Mouse (Mus musculus) frontal cortex, postnatal 25 days (tissue): ENCODE measurements at regions not wholly inside any gene's neighbourhood (a gene's known extent, or its start where the extent isn't known, plus 50 kb on each side); places are given as distances from the start of the nearest gene placed in this dataset.

Experiments used
- DNase-seq, 2 experiments: peaks; one replicate each; pipeline ENCODE4 v3.0.0; 2022; ENCODE audit warnings: low spot score in 2 of 2

DNA sequence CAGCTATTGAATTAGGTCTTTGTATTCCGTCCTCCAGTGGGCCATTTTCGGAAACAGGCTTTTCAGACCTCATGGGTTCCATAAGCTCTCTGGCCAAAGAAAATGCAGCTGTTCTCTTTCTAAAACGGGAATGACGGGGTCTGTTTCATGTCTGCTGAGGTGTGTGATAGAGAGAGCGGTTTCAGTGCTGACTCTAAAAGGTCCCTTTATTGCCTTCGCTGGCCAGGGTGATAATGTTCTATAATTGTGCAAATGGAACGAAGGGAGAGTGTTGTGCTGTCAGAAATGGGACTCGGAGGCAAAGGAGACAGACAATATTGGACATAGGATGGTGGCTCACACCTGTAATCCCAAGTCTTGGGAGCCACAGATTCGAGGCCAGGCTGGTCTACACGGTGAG is 53.5 kb upstream of the Osbpl8 start:
- DNase-seq: no peak

DNA sequence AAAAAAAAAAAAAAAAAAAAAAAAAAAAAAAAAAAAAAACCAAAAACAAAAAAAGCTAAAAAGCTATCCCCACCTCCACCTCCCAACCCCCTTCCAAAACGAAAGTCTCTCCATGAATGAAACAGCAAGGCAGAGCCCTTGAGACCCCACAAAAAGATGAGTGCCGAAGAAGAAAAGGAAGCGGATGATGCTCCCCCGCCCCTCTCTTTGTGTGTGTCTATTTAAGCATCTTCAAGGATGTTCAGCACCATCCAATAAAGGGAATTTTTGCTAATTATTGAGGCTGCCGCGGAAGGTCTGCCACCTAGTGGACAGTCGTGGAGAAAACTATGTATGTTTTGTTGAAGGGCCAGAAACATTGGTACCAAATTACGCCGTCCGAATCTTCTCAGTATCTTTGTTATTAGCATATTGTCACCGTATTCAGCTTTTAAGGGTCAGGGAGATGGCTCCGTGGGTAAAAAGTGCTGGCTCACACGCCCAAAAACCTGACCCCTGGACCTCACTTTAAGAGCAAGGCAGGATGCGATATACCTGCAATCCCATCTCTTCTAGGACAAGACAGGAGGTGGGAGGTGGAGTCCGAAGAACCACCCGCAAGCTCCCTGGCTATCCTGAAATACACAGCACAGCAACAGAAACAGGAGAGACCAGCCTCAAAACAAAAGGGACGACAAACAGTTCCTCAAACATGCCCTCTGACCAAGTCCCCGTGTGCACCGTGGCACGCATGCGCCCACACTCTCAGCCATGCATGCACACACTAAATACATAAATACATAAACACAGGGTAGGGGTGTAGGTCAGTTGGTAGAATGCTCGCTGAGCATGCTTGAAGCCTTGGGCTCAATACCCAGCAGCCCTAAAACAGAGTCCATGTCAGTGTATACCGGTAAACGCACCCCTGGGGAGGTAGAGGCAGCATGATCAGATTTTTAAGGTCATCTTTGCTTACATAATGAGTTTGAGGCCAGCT is 55.6 kb upstream of the Osbpl8 start:
- peak; percentile 43 to 57 for DNase-seq

DNA sequence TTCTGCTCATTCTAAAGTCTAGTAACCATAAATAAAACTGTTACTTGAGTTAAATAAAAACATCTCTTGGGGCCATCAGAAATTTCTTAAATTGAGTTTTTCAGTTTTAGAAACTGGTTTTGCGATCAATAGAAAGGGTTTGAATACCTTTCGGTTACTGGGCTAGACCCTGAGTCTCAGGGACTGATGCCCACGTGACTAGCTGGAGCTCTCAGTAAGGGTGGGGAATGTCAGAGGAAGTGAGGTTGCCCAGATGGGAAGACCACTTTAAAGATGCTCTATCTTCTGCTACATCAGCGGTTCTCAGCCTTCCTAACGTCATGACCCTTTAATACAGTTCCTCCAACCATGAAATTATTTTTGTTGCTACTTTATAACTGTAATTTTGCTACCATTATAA is 56.7 kb upstream of the Osbpl8 start:
- DNase-seq: no peak

DNA sequence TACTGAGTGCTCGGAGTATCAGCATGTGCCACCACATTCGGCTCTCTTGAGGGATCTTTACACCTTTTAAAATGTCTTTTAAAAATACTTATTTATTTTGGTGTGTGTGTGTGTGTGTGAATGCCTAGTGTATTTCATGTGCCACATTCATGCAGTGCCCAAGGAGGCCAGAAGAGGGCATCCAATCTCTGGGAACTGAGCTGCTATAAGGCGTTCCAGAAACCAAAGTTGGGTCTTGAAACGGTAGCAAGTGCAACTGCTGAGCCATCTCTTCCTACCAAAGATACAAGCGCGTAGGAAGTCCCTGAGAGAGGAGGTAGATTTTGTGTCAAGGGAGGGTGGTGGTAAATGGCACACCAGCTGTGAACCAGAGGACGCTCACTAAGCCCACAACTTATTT is 57.2 kb upstream of the Osbpl8 start:
- DNase-seq: peak; percentile 58 to 65

DNA sequence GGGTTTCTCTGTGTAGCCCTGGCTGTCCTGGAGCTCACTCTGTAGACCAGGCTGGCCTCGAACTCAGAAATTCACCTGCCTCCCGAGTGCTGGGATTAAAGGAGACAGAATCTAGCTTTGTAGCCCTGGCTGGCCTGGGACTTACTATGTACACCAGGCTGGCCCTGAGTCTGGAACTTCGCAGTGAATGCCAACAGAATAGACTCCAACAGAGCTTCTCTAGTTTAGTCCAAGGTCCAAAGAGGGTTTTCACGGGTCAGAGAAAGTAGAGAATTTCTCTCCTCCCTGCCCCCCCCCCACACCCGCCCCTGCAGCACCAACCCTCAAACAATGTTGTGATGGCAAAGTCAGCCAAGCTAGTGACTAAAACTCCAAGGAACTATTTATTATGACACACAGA is 58.1 kb upstream of the Osbpl8 start:
- DNase-seq: no peak

DNA sequence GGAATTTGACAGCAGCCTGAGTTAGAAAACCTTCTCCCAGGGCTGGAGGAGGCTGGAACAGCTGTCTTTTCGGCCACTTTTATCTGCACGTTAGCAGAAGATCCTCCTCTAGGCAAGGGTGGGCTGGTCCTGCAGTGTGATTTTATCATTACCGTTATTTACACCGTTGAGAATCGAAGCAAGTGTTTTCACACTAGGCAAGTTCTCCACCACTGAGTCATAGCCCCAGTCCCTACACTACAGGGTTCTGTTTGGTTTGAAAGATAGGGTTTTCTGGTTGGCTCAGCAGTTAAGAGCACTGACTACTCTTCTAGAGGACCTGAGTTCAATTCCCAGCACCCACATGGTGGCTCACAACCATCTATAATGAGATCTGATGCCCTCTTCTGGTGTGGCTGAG is 58.9 kb upstream of the Osbpl8 start:
- no peak for DNase-seq

DNA sequence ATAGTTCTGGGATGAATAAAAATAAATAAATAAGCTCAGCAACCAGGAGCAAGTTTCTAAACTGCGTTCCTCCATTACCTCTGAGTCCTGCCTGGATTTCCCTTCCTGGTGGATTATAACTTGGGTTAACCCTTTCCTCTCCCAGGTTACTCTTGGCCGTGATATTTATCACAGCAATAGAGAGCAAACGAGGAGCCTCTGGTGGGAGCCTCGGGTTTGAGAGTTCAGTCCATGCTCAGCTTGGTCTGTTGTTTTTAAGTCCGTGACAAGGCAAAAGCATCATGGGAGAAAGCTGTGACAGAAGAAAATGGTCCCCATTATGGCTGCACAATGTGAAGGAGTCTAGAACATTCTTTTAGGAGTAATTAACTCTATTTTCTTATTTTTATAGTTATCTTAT is 61.0 kb upstream of the Osbpl8 start:
- no peak for DNase-seq

DNA sequence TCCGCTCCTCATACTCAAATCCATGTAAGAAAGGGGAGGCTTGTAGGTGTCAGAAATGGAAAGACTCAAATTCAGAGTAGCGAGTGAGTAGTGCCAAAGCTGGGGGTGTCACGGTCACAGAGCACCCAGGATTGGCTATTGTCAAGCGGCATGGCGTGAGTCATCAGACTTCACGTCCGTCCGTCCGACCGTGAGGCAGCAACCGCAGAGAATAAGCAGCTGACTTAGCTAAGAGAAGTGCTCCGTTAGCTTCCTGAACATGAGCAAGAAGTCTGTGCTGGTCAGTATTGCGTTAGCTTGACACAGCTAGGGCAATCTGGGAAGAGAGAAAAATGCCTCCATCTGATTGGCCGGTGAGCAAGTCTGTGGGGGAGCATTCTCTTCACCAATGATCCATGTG is 61.5 kb upstream of the Osbpl8 start:
- no peak for DNase-seq

DNA sequence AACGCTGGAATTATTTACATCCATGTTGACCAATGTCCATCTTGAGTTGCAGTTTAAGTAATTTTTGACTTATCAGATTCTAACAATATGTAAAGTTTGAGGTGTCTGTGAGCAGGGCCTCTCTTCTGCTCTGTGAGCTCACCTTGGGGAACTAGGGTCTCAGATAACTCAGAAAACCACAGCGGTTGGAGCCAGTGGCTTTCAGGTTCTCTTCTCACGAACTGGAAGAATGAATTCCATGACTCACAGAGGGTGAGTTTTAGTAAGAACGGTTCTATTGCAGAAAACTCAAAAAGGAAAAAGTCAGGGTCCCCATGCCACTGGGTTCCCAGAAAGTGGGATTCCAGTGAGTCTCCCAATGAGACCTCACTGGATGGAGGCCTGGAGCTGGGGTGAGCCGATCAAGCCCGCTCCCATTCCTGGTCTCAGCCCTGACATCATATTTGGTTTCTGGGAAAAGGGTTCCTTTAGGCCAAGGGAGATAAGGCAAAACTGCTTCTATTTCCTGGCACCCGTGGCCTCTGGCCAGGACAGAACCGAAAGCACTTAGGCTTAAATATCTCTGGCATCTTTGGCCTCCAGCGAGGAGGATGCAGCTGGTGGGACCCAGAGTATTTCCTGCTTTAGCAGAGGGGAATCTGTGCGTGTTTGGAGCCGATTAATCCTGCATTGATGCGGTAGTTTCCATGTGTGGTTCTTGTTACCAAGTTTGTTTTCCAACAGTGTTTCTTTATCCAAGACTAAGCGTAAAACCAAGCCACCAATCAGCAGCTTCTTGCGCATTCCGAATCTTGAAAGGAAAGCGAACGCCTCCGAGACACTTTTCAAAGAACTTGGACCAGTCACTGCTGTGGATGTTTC is 62.4 kb upstream of the Osbpl8 start:
- no peak for DNase-seq

DNA sequence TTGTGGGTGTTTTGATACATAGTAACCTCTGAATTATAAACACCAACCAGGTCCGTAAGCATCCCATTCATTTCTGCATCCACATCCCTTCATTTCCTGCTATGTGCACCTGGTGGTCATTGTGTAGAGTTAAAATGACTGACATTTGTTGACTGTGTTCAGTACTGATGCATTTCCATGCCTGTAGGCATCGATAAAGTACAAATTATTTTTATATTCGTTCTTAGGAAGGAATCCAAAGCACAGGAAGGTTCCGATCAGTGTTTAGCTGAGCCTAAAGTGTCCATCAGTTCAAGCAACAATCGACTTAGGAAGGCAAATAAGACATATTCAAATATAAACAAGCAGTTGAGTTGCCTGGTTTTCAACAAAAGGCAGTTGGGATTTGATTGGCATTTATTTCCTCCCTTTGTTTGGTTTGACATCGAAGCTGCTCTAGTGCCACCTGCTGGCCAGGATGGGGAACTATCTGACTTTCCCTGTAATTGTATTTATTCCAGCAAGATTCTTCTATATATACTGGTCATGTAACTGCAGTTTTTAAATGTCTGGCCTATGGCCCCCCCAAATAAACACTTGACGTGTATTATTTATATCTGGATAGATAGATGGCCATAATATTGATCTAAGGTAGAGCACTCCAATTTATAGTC is 64.6 kb upstream of the Osbpl8 start:
- peak; percentile 31 to 67 for DNase-seq

DNA sequence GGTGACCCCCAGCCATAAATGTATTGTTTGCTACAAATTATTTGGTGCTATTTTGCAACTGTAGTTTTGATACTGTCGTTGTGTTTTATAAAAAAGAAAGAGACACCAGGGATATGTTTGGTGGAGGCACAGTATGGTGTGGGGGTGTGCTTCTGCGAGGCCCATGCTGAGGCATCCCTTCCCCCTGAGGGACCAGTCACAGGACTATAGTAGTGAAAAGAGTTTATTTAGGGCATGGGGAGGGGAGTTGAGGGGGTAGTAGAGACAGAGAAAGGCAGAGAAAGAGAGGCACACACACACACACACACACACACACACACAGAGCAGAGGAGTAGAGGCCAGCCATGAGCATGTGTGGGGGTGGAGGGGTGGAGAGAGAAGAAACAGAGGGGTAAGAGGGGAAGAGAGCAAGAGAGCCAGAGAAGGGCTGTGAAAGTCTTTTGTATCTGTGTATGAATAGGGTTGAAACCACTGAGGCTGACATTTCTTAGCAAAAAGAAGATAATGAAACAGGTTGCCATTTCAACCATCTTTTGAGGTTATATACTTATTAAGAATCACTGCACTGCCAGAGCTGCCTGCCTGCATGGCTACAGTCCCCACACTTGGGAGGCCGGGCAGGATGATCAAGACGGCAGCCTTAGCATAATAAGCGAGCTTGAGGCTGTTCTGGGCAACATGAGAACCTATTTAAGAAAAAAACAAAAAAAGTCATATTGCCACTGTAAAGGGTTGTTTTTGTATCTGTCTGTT is 65.3 kb upstream of the Osbpl8 start:
- no peak for DNase-seq

DNA sequence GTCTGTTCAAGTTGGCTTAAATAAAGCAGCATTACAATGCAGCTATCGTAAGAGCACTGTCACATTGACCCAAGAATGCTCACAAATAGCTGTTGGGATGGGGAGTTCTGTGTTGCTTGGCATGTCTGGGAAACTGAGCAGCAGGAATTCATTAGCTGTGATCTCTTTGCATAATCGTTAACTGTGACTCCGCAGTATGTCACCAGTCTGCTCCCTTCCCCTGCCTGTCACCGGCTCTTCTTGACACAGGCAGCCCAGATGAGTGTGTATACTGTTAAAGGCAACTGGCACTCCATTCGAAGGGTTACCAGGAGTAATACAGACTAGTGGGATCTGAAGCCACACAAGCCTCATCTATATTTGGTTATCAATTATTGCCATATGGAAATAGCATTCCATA is 67.3 kb upstream of the Osbpl8 start:
- DNase-seq: no peak

DNA sequence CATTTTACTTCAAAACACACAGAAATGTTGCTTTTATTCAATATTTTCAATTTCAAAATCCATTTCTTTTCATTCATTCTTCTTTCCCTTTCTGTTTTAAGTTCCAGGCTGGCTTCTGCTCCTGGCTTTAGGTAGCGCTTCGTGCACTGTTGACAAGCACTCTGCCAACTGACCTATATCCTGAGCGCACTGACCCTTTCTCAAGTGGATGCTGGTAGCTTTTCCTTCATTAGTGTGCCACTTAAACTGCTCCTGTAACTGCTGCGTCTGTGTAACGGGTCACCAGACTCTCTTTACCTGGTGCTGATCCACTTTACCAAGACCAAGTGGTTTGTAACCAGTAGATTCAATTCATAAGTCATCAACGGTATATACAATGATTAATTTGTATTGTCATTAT is 67.7 kb upstream of the Osbpl8 start:
- no peak for DNase-seq

DNA sequence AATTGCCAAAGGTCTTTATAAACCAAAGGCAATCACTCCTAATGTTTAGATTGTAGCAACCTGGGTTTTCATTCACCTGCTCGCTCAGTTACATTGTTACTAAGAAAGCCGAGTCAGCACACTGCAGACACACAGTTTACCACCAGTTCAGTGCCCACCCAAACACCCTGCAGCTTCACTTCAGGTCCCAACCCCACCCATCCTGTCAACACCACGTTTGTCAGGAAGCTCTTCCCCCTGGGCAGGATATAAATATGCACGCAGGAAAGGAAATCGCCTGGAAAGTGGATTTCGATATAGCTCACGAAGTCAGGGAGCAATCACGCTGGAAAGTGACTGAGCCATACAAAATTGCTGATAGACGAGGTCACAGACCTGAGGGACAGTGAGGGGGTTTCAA is 70.1 kb upstream of the Osbpl8 start:
- DNase-seq: no peak

DNA sequence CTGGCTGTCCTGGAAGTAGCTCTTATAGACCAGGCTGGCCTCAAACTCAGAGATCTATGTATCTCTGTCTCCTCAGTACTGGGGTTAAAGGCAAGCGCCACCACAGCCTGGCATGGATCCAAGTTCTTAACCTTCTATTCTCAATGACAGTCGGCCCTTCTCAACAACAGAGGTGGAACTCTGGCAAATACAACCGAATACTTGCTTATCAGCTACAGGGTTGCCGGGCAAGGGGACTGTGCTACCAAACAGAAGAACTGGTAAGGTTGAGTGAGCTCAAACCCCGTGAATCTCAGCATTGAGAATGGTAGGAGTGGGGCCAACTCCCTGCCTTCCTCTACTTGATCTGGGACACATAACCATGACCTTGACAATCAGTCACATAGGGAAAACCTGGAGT is 75.2 kb upstream of the Osbpl8 start:
- no peak for DNase-seq

DNA sequence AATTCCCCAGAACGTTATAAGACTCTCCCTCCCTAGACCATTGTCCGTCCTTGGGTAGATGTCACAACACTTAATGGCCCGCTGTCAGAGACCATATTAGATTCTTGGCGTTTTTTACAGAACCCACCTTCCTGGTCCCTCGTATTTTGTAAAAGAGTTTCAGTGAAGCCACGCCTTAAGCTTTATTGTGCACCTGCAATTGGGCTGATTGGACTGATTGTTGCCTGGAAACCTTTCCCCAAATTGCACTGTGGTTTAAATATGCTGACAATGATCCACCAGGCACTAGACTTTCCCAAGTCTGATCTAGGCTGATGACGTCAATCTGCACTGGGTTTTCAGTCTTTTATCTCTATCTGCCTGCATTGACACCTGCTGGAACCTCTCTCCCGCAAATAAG is 75.6 kb upstream of the Zdhhc17 start:
- DNase-seq: no peak

DNA sequence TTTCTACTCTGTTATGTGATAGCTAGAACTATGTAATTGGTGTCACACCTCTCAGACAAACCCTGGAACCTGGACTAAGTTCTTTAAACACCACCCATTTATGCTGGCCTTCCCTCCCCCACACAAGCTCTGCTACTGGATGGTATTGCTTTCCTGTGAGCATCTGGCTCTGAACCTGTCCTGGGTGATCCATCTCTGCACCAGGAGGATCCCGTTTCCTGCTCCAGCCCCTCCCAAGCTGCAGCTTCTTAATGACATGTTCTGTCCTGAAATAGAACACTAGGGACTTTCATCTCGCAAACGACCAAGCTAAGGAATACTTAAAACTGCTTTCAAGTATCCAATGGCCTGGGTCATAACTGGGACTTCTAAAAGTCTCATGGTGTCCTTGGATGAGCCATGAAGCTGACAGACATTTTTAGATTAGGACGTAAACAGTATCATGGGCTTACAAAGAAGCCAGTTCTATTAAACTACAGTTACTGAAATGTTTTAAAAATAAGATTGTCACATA is 74.4 kb upstream of the Zdhhc17 start:
- no peak for DNase-seq

DNA sequence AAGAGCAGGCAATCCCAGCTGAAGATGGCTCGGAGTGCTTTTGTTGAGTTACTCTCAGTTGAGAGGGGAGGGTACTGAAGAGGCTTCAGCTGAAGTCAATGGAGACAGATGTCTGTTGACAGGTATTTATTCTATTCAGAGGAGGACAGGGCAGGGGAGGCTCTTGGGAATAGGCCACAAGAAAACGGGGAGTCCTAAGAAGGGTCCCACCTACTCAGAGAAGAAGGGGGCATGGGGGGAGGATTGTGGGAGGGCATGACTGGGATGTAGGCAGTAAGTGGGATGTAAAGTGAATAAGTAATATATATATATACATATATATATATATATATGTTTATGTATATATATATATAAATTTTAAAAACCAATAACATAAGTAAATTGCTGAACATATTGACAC is 73.9 kb upstream of the Zdhhc17 start:
- DNase-seq: no peak

DNA sequence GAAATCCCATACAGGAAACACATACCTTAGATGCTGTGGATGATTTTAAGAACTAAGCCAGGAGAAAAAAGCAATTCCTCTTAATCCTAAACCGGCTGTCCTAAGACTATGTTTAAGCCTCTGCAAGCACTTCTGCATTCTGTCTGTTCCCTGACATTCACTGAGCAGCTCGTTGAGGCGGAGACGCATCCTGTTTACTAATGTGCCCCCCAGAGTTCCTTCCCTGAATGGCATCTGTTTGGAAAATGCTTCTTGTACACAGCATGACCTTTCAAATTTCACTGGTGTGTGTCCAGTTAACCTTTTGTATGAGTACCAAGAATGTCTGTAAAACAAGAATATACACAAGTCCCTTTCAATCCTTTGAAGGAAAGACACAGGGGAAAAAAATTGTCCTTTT is 73.4 kb upstream of the Zdhhc17 start:
- DNase-seq: no peak

DNA sequence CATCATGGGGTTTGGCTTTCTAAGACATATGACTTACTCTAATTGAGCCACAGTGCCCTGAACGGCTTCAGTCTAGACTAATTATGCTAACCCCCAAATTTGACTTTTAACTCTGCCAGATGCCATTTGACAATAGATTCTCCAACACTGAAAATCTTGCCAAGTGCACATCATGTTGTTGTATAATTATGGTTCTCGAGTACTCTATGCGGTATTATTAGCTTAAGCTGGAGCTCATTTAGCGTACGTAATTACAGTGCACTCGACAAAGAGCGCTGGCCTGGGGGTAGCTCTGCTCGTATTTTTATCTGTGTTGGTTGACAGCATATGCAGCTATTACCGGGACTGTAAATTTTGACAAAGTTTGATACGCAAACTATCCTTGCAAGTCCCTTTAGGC is 70.4 kb upstream of the Zdhhc17 start:
- DNase-seq: no peak

DNA sequence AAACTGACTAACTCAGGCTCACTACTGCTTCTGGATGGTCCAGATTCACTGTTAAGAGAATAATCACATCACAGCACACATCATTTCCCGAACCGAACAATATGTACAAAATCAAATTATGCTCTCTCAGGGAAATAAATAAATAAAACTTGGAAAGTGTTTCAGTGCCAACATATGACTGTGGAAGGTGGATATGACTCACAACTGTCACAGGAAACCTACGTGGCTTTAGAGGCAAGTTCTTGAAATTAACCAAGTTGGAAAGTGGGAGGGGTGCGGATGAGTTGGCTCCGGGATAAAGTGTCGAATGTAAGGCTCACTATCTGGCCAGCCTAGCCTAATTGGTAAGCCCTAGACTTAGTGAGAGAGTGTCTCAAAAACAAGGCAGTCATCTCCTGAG is 69.1 kb upstream of the Zdhhc17 start:
- DNase-seq: no peak
